Mouse (Mus musculus): Measurements from ENCODE around the gene Pga5. TPM values are rescaled to one million over a fixed set of nuclear protein-coding genes. Genes with fewer than 3 reads are reported as not detected.
A peak's percentile ranks its signal among the peaks of the same experiment; 100 is the strongest.

Gene Pga5
- polyA plus RNA-seq, 1 experiment, result 0.07 TPM

DNA sequence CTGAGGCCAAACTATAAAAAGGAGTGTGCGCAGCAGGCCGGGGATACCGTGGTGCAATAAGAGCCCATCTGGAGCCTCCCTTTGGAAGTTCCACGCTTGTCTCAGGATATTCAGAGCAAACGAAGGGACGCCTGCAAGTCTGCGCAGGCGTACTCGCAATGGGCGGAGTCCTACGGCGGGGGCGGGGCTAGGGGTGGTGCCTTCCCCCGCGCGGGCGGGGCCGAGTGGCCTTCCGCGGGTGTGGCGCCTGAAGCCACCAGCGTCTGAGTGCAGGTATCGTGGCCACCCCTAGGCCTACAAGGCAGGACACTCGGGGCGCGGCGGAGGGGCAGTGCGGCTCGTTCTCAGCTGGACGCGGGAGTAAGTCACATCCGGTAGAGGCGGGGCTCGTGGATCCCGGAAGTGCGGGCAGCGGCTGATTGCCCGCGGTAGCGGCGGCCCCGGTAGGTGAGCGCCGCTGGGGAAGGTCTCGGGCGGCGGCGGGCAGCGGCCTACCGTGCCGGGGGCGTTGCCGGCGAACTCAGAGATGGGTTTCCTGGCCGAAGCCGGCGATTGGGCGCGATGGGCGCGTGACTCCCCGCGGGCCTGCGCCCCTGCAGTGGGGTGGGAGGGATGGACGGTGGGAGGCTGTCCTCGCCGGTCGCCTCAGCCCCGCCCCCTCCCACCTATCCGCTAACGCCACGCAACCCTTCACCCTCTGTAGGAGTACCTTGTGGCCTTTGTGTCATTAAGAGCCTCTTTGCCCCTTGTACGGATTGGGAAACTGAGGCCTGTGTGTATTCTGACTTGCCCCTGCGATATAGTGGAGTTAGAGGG lies 10.9 kb upstream of the Pga5 start, which contains the start of gene Vps37c:
Vps37c (plus strand) TSS at position 199 of the 816 bp plus-strand sequence.
- no peak for TF ChIP-seq CTCF (IDR thresholded peaks at IDR 0.05; ENCODE audit: borderline replicate concordance, extremely low read depth, insufficient read depth, insufficient read length)
- peak; percentile 80 for TF ChIP-seq POLR2A (IDR thresholded peaks at IDR 0.05; ENCODE audit: borderline replicate concordance, extremely low read depth, insufficient read depth, insufficient read length, poor library complexity, severe bottlenecking)
- DNase-seq (ENCODE audit: low read depth), result peak; percentile 96

- no peak for TF ChIP-seq CTCF (IDR thresholded peaks at IDR 0.05; ENCODE audit: borderline replicate concordance, extremely low read depth, insufficient read depth, insufficient read length)
- no peak for TF ChIP-seq POLR2A (IDR thresholded peaks at IDR 0.05; ENCODE audit: borderline replicate concordance, extremely low read depth, insufficient read depth, insufficient read length, poor library complexity, severe bottlenecking)
- DNase-seq (ENCODE audit: low read depth), result no peak
Measured at GRCm38 (mm10) chr19:10685727-10686126, 7.9 kb upstream of the Pga5 start.

GRCm38 (mm10) chr19:10685081-10685480 lies 7.2 kb upstream of the Pga5 start:
- DNase-seq (ENCODE audit: low read depth), result no peak
- TF ChIP-seq POLR2A (IDR thresholded peaks at IDR 0.05; ENCODE audit: borderline replicate concordance, extremely low read depth, insufficient read depth, insufficient read length, poor library complexity, severe bottlenecking) (no peak), CTCF (IDR thresholded peaks at IDR 0.05; ENCODE audit: borderline replicate concordance, extremely low read depth, insufficient read depth, insufficient read length) (no peak)

DNA sequence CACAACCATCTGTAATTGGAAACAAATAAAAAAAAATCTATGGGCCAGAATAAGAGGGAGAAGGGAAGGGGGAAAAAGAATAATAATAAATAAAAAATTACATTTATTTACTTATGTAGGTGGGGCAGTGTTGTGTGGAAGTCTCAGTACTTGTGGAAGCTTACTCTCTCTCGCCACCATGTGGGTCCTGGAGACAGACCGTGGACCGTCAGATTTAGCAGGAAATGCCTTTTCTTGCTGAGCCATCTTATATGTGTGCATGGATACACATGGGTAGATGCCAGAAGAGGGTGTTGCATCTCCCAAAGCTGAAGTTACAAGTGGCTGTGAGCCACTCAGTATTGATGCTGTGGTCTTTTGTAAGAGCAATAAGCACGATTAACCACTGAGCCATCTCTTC lies 3.7 kb upstream of the Pga5 start:
- DNase-seq (ENCODE audit: low read depth), result no peak
- no peak for TF ChIP-seq CTCF (IDR thresholded peaks at IDR 0.05; ENCODE audit: borderline replicate concordance, extremely low read depth, insufficient read depth, insufficient read length)
- no peak for TF ChIP-seq POLR2A (IDR thresholded peaks at IDR 0.05; ENCODE audit: borderline replicate concordance, extremely low read depth, insufficient read depth, insufficient read length, poor library complexity, severe bottlenecking)

GRCm38 (mm10) chr19:10678772-10679067 lies 849 bp upstream of the Pga5 start:
- DNase-seq (ENCODE audit: low read depth), result no peak
- no peak for TF ChIP-seq POLR2A (IDR thresholded peaks at IDR 0.05; ENCODE audit: borderline replicate concordance, extremely low read depth, insufficient read depth, insufficient read length, poor library complexity, severe bottlenecking)
- no peak for TF ChIP-seq CTCF (IDR thresholded peaks at IDR 0.05; ENCODE audit: borderline replicate concordance, extremely low read depth, insufficient read depth, insufficient read length)

GRCm38 (mm10) chr19:10676656-10677055 lies 1.2 kb downstream of the Pga5 start:
- DNase-seq (ENCODE audit: low read depth), result no peak
- TF ChIP-seq CTCF (IDR thresholded peaks at IDR 0.05; ENCODE audit: borderline replicate concordance, extremely low read depth, insufficient read depth, insufficient read length) (no peak), POLR2A (IDR thresholded peaks at IDR 0.05; ENCODE audit: borderline replicate concordance, extremely low read depth, insufficient read depth, insufficient read length, poor library complexity, severe bottlenecking) (no peak)

DNA sequence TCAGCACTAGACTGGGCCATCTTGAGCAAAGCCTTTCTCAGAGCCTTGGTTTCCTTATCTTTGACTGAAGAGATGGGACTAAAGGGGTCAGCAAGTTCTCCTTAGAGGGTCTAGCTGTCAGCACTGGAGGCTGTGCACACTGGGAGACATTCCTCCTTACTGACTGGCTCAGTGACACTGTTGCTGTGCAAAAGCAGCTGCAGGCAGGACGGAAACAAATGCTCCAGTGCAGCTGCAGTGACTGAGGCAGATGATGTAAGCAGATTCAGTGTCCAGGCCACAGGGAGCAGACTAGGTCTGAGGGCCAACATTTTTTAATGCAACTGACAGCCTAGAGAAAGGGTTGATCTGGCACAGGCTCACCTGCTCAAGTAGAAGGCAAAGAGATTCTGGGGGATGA lies 4.6 kb downstream of the Pga5 start:
- peak; percentile 9 for DNase-seq (ENCODE audit: low read depth)
- no peak for TF ChIP-seq CTCF (IDR thresholded peaks at IDR 0.05; ENCODE audit: borderline replicate concordance, extremely low read depth, insufficient read depth, insufficient read length)
- no peak for TF ChIP-seq POLR2A (IDR thresholded peaks at IDR 0.05; ENCODE audit: borderline replicate concordance, extremely low read depth, insufficient read depth, insufficient read length, poor library complexity, severe bottlenecking)

- no peak for DNase-seq (ENCODE audit: low read depth)
- no peak for TF ChIP-seq POLR2A (IDR thresholded peaks at IDR 0.05; ENCODE audit: borderline replicate concordance, extremely low read depth, insufficient read depth, insufficient read length, poor library complexity, severe bottlenecking)
- TF ChIP-seq CTCF (IDR thresholded peaks at IDR 0.05; ENCODE audit: borderline replicate concordance, extremely low read depth, insufficient read depth, insufficient read length), result no peak
Measured at GRCm38 (mm10) chr19:10671854-10672417, 5.9 kb downstream of the Pga5 start.

DNA sequence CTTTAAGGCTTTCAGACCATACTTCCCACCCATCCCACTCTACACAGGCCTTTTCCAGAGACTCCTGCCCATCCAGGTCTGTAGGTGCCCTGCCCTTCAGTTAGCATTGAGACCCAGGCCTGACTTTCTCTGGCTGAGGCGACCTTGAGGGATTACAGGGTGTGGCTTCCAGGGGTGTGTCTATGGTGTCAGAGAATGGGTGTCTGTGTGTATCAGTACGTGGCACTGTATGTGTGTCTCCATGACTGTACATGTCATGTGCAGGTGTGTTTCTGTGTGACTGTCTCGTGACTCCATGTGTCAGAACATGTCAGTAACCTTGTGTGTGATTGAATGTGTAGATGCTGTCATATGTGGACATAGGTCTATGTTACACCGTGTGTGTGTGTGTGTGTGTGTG lies 6.6 kb downstream of the Pga5 start:
- no peak for TF ChIP-seq POLR2A (IDR thresholded peaks at IDR 0.05; ENCODE audit: borderline replicate concordance, extremely low read depth, insufficient read depth, insufficient read length, poor library complexity, severe bottlenecking)
- TF ChIP-seq CTCF (IDR thresholded peaks at IDR 0.05; ENCODE audit: borderline replicate concordance, extremely low read depth, insufficient read depth, insufficient read length), result no peak
- DNase-seq (ENCODE audit: low read depth), result no peak

DNA sequence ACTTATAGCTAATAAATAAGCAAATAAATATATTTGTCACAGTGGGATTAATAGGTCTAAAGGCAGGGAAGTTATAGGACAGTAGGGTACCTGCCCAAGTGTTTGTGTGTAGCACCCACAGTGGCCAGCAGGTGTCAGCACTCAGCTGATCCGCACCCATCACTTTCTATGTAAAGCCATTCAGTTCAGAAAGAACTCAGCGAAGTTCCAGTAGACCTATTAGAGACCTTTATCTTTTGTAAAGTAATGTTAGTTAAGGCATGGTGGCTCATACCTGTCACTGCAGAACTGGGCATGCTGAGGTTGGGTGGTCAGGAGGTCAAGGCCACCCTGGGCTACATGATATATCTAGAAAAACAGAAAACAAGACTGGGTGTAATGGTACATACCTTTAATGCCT lies 12.4 kb downstream of the Pga5 start:
- TF ChIP-seq CTCF (IDR thresholded peaks at IDR 0.05; ENCODE audit: borderline replicate concordance, extremely low read depth, insufficient read depth, insufficient read length), result peak; percentile 89
- TF ChIP-seq POLR2A (IDR thresholded peaks at IDR 0.05; ENCODE audit: borderline replicate concordance, extremely low read depth, insufficient read depth, insufficient read length, poor library complexity, severe bottlenecking), result no peak
- peak; percentile 75 for DNase-seq (ENCODE audit: low read depth)

DNA sequence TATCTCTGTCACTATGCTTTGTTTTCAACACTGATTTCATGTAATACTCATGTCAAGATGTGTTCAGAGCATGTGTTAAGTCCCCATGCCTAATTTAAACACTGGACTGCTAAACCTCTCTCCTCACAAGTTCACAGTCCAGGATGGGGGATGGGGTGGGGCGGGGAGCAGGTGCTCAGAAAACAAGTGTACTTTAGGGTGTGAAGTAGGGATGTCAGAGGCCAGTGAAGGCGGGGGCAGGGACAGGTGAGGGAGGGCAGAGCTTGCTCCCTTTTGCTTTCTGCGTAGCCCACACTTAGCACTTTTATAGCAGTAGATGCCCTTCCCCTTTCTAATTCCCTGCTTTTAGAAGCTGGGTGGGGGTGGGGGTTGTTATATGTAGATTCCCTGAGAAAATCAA lies 12.8 kb downstream of the Pga5 start:
- no peak for DNase-seq (ENCODE audit: low read depth)
- TF ChIP-seq CTCF (IDR thresholded peaks at IDR 0.05; ENCODE audit: borderline replicate concordance, extremely low read depth, insufficient read depth, insufficient read length), result no peak
- no peak for TF ChIP-seq POLR2A (IDR thresholded peaks at IDR 0.05; ENCODE audit: borderline replicate concordance, extremely low read depth, insufficient read depth, insufficient read length, poor library complexity, severe bottlenecking)

- TF ChIP-seq CTCF (IDR thresholded peaks at IDR 0.05; ENCODE audit: borderline replicate concordance, extremely low read depth, insufficient read depth, insufficient read length) (no peak), POLR2A (IDR thresholded peaks at IDR 0.05; ENCODE audit: borderline replicate concordance, extremely low read depth, insufficient read depth, insufficient read length, poor library complexity, severe bottlenecking) (no peak)
- no peak for DNase-seq (ENCODE audit: low read depth)
Measured at GRCm38 (mm10) chr19:10662665-10663064, 15.2 kb downstream of the Pga5 start.

All from brain, embryonic 14.5 days (tissue).